ENCODE assay signal across 14 mouse cellular contexts in the genomic region with DNA sequence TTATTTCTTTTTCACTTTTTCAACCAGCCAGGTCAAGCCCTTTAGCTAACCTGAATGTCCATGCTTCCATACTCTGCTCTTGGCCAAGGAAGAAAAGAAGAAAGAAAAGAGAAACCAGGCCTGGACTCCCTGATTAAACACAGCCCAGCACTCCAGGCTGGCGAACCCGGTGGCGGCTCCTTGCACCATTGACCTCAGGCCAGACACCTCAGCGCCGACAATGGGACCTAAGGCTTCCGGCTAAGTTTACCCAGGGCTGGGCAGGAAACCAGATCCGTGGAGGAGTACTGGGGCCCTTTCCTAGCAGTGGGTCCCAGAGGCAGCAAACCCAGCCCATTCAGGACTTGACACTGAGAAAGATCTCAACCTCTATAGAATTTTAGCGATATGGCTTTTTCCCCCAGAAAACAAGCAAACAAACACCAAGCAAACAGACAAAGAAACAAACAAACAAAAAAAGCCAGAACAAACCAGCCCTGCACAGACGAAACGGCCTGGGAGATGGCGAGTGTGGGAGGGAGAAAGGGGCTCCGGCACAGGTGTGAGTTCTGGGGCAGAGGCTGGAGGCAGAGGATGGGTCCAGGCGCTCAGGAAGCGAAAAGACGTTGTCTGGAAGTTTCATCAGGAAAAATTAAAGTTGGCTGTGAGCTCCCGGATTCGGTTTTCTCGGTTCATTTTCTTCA. TPM values are rescaled to one million over a fixed set of nuclear protein-coding genes. Genes with fewer than 3 reads are reported as not detected.
DNase-seq lines count a peak whose midpoint lies in the region; ATAC-seq lines count a peak whose summit lies in the region.
"Had no signal": no experiment of that assay in that cellular context is flagged by ENCODE, and none has a peak within 500 bp of the region (broad histone marks: within the 10 kb centered on the region; RNA-seq: fewer than 3 reads in every experiment).

No protein-coding gene starts in this region.

- H3K4me3 ChIP-seq in heart, embryonic 15.5 days: no peak overlapping the region
- H3K4me3 ChIP-seq in intestine, embryonic 15.5 days (replicated peaks): peak overlapping the region; percentile 38; the same call in 1 of the 2 replicates
- peak overlapping the region; percentile 90 for H3K4me3 ChIP-seq in limb, embryonic 10.5 days
- H3K4me3 ChIP-seq: forebrain, embryonic 10.5 days; layer of hippocampus, adult 2 months; liver, embryonic 15.5 days; midbrain, embryonic 12.5 days had no signal

- no peaks in the 10 kb centered on the region for H3K9me3 ChIP-seq in heart, embryonic 15.5 days (replicated peaks)
- no peaks in the 10 kb centered on the region for H3K9me3 ChIP-seq in intestine, embryonic 15.5 days
- H3K9me3 ChIP-seq in limb, embryonic 10.5 days (replicated peaks): no peaks in the 10 kb centered on the region
- H3K9me3 ChIP-seq: forebrain, embryonic 10.5 days; liver, embryonic 15.5 days; midbrain, embryonic 12.5 days had no signal

- H3K9ac ChIP-seq in heart, embryonic 15.5 days: no peak overlapping the region
- H3K9ac ChIP-seq in intestine, embryonic 15.5 days: 0 out of 2 replicates have a peak overlapping the region, but pooled peaks have one; percentile 26
- H3K9ac ChIP-seq: liver, embryonic 15.5 days; midbrain, embryonic 12.5 days had no signal

- ATAC-seq in heart, embryonic 15.5 days (replicated peaks; ENCODE audit: insufficient number of reproducible peaks, insufficient read depth, low FRiP score, low read depth): no peak
- ATAC-seq in intestine, embryonic 15.5 days: no peak

- intact Hi-C loops in heart, postnatal 25 days (cut with DNase I): no loop called here

- H3K36me3 ChIP-seq in heart, embryonic 15.5 days: no peaks in the 10 kb centered on the region
- H3K36me3 ChIP-seq in intestine, embryonic 15.5 days: no peaks in the 10 kb centered on the region
- H3K36me3 ChIP-seq in limb, embryonic 10.5 days: peaks cover 69% of the 10 kb centered on the region
- H3K36me3 ChIP-seq: forebrain, embryonic 10.5 days; liver, embryonic 15.5 days; midbrain, embryonic 12.5 days had no signal

- WGBS in heart, embryonic 15.5 days: 2% methylated on average over 18 of the region's 18 CpGs
- WGBS in intestine, embryonic 15.5 days: 2% methylated on average over 18 of the region's 18 CpGs
- under 1% methylated on average over 18 of the region's 18 CpGs for WGBS in limb, embryonic 10.5 days

- H3K4me2 ChIP-seq in heart, embryonic 15.5 days: 0 out of 2 replicates have a peak overlapping the region, but pooled peaks have one; percentile 4
- H3K4me2 ChIP-seq in intestine, embryonic 15.5 days (replicated peaks): peak overlapping the region; percentile 48
- H3K4me2 ChIP-seq: liver, embryonic 15.5 days; midbrain, embryonic 12.5 days had no signal

- peaks cover 96% of the 10 kb centered on the region for H3K27me3 ChIP-seq in heart, embryonic 15.5 days
- H3K27me3 ChIP-seq in intestine, embryonic 15.5 days (replicated peaks): peaks cover 91% of the 10 kb centered on the region
- H3K27me3 ChIP-seq in limb, embryonic 10.5 days (ENCODE audit: low read depth, poor library complexity, severe bottlenecking): peaks cover 47% of the 10 kb centered on the region
- H3K27me3 ChIP-seq: CH12.LX had no signal

- H3K27ac ChIP-seq in heart, embryonic 15.5 days: no peak overlapping the region
- H3K27ac ChIP-seq in intestine, embryonic 15.5 days: no peak overlapping the region
- peak overlapping the region; percentile 99 for H3K27ac ChIP-seq in limb, embryonic 10.5 days
- H3K27ac ChIP-seq: forebrain, embryonic 10.5 days; layer of hippocampus, adult 2 months; liver, embryonic 15.5 days; midbrain, embryonic 12.5 days had no signal

- no peak for DNase-seq in heart, postnatal 25 days (ENCODE audit: low spot score)
- DNase-seq in ES-CJ7 (ENCODE audit: low read depth, low spot score) (peak; percentile 71), MN1 (ENCODE audit: low spot score) (no peak)
- no peak for DNase-seq in limb, embryonic 10.5 days (ENCODE audit: low spot score)
- no peak for DNase-seq in cerebellum, adult 11-12 months
- DNase-seq in testis, postnatal 10 days (ENCODE audit: low spot score): no peak

- H3K4me1 ChIP-seq in heart, embryonic 15.5 days (replicated peaks): peaks cover 14% of the 10 kb centered on the region
- H3K4me1 ChIP-seq in intestine, embryonic 15.5 days (replicated peaks): peaks cover 14% of the 10 kb centered on the region
- H3K4me1 ChIP-seq in limb, embryonic 10.5 days: peaks cover 34% of the 10 kb centered on the region
- H3K4me1 ChIP-seq: liver, embryonic 15.5 days; midbrain, embryonic 12.5 days had no signal

RNA-seq across cellular contexts. Expression of gene Hoxa9, which starts 1.1 kb away (rescaled TPM):
- 0.13 and 0.24 TPM in 2 replicates for polyA plus RNA-seq in heart, embryonic 15.5 days (2015; fragmentation: Nextera tagmentation; extraction: Ambion mirVana)
- not detected for total RNA-seq in heart, postnatal 25 days (2021)
- polyA plus RNA-seq in intestine, embryonic 15.5 days (2015; fragmentation: Nextera tagmentation; extraction: Ambion mirVana): 5.3 and 6.3 TPM in 2 replicates
- polyA plus RNA-seq in limb, embryonic 10.5 days (2016; fragmentation: Nextera tagmentation; extraction: Ambion mirVana): 95.7 and 123 TPM in 2 replicates
- total RNA-seq: layer of hippocampus, adult 2 months had no signal
- polyA plus RNA-seq: forebrain, embryonic 10.5 days; midbrain, embryonic 12.5 days had no signal

RNA-seq across cellular contexts. Expression of gene Hoxa10, which starts 8.6 kb away (rescaled TPM):
- polyA plus RNA-seq in heart, embryonic 15.5 days (2015; fragmentation: Nextera tagmentation; extraction: Ambion mirVana): 0.19 and 0.55 TPM in 2 replicates
- not detected for total RNA-seq in heart, postnatal 25 days (2021)
- 11.4 and 20.2 TPM in 2 replicates for polyA plus RNA-seq in intestine, embryonic 15.5 days (2015; fragmentation: Nextera tagmentation; extraction: Ambion mirVana)
- polyA plus RNA-seq in limb, embryonic 10.5 days (2016; fragmentation: Nextera tagmentation; extraction: Ambion mirVana): 175 and 195 TPM in 2 replicates
- total RNA-seq: layer of hippocampus, adult 2 months had no signal
- polyA plus RNA-seq: forebrain, embryonic 10.5 days; heart, embryonic 16.5 days; midbrain, embryonic 12.5 days had no signal

RNA-seq across cellular contexts. Expression of gene Hoxa7, which starts 10.4 kb away (rescaled TPM):
- 0.54 and 1.4 TPM in 2 replicates for polyA plus RNA-seq in heart, embryonic 15.5 days (2015; fragmentation: Nextera tagmentation; extraction: Ambion mirVana)
- total RNA-seq in heart, postnatal 25 days (2021): under 1 TPM; 0.31 to 0.44 TPM
- polyA plus RNA-seq in intestine, embryonic 15.5 days (2015; fragmentation: Nextera tagmentation; extraction: Ambion mirVana): 7.5 and 9.4 TPM in 2 replicates
- polyA plus RNA-seq in limb, embryonic 10.5 days (2016; fragmentation: Nextera tagmentation; extraction: Ambion mirVana): 24.7 and 24.8 TPM in 2 replicates
- total RNA-seq: layer of hippocampus, adult 2 months had no signal
- polyA plus RNA-seq: forebrain, embryonic 10.5 days; midbrain, embryonic 12.5 days had no signal

RNA-seq across cellular contexts. Expression of gene Hoxa11, which starts 13.6 kb away (rescaled TPM):
- polyA plus RNA-seq in heart, embryonic 15.5 days (2015; fragmentation: Nextera tagmentation; extraction: Ambion mirVana): 0.06 TPM in 1 of 2 replicates, not detected in the other
- total RNA-seq in heart, postnatal 25 days (2021): not detected
- polyA plus RNA-seq in intestine, embryonic 15.5 days (2015; fragmentation: Nextera tagmentation; extraction: Ambion mirVana): 2.0 and 3.3 TPM in 2 replicates
- 71.6 and 74.9 TPM in 2 replicates for polyA plus RNA-seq in limb, embryonic 10.5 days (2016; fragmentation: Nextera tagmentation; extraction: Ambion mirVana)
- total RNA-seq: CH12.LX; layer of hippocampus, adult 2 months had no signal
- polyA plus RNA-seq: forebrain, embryonic 10.5 days; heart, embryonic 16.5 days; liver, embryonic 15.5 days; midbrain, embryonic 12.5 days had no signal

RNA-seq across cellular contexts. Expression of gene Gm28308, which starts 18.9 kb away (rescaled TPM):
- not detected in 2 replicates for polyA plus RNA-seq in heart, embryonic 15.5 days (2015; fragmentation: Nextera tagmentation; extraction: Ambion mirVana)
- not detected for total RNA-seq in heart, postnatal 25 days (2021)
- polyA plus RNA-seq in intestine, embryonic 15.5 days (2015; fragmentation: Nextera tagmentation; extraction: Ambion mirVana): not detected in 2 replicates
- polyA plus RNA-seq in limb, embryonic 10.5 days (2016; fragmentation: Nextera tagmentation; extraction: Ambion mirVana): 0.79 and 1.2 TPM in 2 replicates
- total RNA-seq: CH12.LX; layer of hippocampus, adult 2 months had no signal
- polyA plus RNA-seq: forebrain, embryonic 10.5 days; heart, embryonic 16.5 days; liver, embryonic 15.5 days; midbrain, embryonic 12.5 days had no signal

Comparison
In these comparisons a context has a peak if more than half of its experiments do, and no peak if none do; other contexts are left out.
1. RNA of gene Hoxa9, which starts 1.1 kb away (polyA plus RNA-seq): 95.7 to 123 TPM in limb, embryonic 10.5 days; 5.3 to 6.3 TPM in intestine, embryonic 15.5 days and 0.13 to 0.24 TPM in heart, embryonic 15.5 days; every median in the first group is over 10 times any median in the second.